Mouse (Mus musculus): ENCODE data around the gene Kcng1.
A peak's percentile ranks its signal among the peaks of the same experiment; 100 is the strongest.

- TF ChIP-seq EP300 (IDR thresholded peaks at IDR 0.05) = no peak
- TF ChIP-seq CTCF (IDR thresholded peaks at IDR 0.05) = peak; percentile 96
Measured at GRCm38 (mm10) chr2:168250270-168250669, 31.3 kb downstream of the Kcng1 start.

All from lung, postnatal 0 days (tissue).